ENCODE assay signal across 9 mouse cellular contexts in genomic region chr3:82029229-82029628, GRCm38 (mm10). TPM values are rescaled to one million over a fixed set of nuclear protein-coding genes. Genes with fewer than 3 reads are reported as not detected.
A peak's percentile ranks its signal among the peaks of the same experiment; 100 is the strongest.
DNase-seq lines count a peak whose midpoint lies in the region; ATAC-seq lines count a peak whose summit lies in the region.
"Had no signal": no experiment of that assay in that cellular context is flagged by ENCODE, and none has a peak within 500 bp of the region (broad histone marks: within the 10 kb centered on the region; RNA-seq: fewer than 3 reads in every experiment).

No protein-coding gene starts in this region.

- H3K27ac ChIP-seq in intestine, embryonic 14.5 days (ENCODE audit: low read depth), result no peak overlapping the region
- H3K27ac ChIP-seq: stomach, embryonic 15.5 days had no signal

- ATAC-seq in activated CD4-positive, CD25-positive, alpha-beta regulatory T cell, adult 4 months, result peak; percentile 75
- ATAC-seq in intestine, embryonic 14.5 days (replicated peaks; ENCODE audit: low FRiP score, low TSS enrichment, low read depth), result 0 out of 2 replicates have a peak, but pooled peaks have one; percentile 32

- H3K4me3 ChIP-seq in intestine, embryonic 14.5 days (ENCODE audit: low read depth, low read length), result no peak overlapping the region
- H3K4me3 ChIP-seq: stomach, embryonic 15.5 days had no signal

- H3K4me1 ChIP-seq in intestine, embryonic 14.5 days (replicated peaks; ENCODE audit: control insufficient read depth, insufficient read depth, low read length), result no peaks in the 10 kb centered on the region
- H3K4me1 ChIP-seq: stomach, embryonic 15.5 days had no signal

- no peak overlapping the region for H3K9ac ChIP-seq in intestine, embryonic 14.5 days (ENCODE audit: low read length)
- H3K9ac ChIP-seq: stomach, embryonic 15.5 days had no signal

- peak; percentile 25 to 28 for DNase-seq in spleen, postnatal 36 days (ENCODE audit: low spot score in 2 of 2)
- DNase-seq in spleen, postnatal 4 days (ENCODE audit: low spot score in 2 of 2), result no peak
- peak; percentile 38 for DNase-seq in embryo, embryonic 11.5 days (ENCODE audit: low read depth, low spot score)
- DNase-seq in intestine, embryonic 14.5 days (ENCODE audit: low spot score), result no peak
- peak; percentile 40 for DNase-seq in lung, postnatal 14 days
- peak; percentile 49 for DNase-seq in skeletal muscle tissue, adult 2 months (ENCODE audit: low read depth, low spot score)

- no peaks in the 10 kb centered on the region for H3K27me3 ChIP-seq in intestine, embryonic 14.5 days (replicated peaks; ENCODE audit: control insufficient read depth, insufficient read depth, low read length)
- H3K27me3 ChIP-seq: stomach, embryonic 15.5 days had no signal

- no peak overlapping the region for H3K4me2 ChIP-seq in intestine, embryonic 14.5 days (ENCODE audit: low read length)
- H3K4me2 ChIP-seq: stomach, embryonic 15.5 days had no signal

- H3K36me3 ChIP-seq in intestine, embryonic 14.5 days (ENCODE audit: control insufficient read depth, insufficient read depth, low read length), result peaks cover 29% of the 10 kb centered on the region
- H3K36me3 ChIP-seq: stomach, embryonic 15.5 days had no signal

- WGBS in intestine, embryonic 14.5 days, result 5% methylated on average over 3 of the region's 3 CpGs

- H3K9me3 ChIP-seq in intestine, embryonic 14.5 days (ENCODE audit: control insufficient read depth, low read length), result no peaks in the 10 kb centered on the region
- H3K9me3 ChIP-seq: stomach, embryonic 15.5 days had no signal

RNA-seq across cellular contexts. Expression of gene Gucy1b1, which starts 45.3 kb away (rescaled TPM):
- polyA plus RNA-seq in activated CD4-positive, CD25-positive, alpha-beta regulatory T cell, adult 4 months (2017; shearing (Covaris generic)), result 1 to 10 TPM; 4.7 to 5.2 TPM
- 76.3 and 92.8 TPM in 2 replicates for polyA plus RNA-seq in intestine, embryonic 14.5 days (2014; fragmentation: Nextera tagmentation; extraction: Ambion mirVana)

RNA-seq across cellular contexts. Expression of gene Asic5, which starts 47.1 kb away (rescaled TPM):
- not detected for polyA plus RNA-seq in activated CD4-positive, CD25-positive, alpha-beta regulatory T cell, adult 4 months (2017; shearing (Covaris generic))
- polyA plus RNA-seq in intestine, embryonic 14.5 days (2014; fragmentation: Nextera tagmentation; extraction: Ambion mirVana), result 0.11 TPM in 1 of 2 replicates, not detected in the other
- polyA plus RNA-seq: heart, embryonic 14.5 days; stomach, embryonic 15.5 days had no signal

RNA-seq across cellular contexts. Expression of gene Tdo2, which starts 53.2 kb away (rescaled TPM):
- polyA plus RNA-seq in activated CD4-positive, CD25-positive, alpha-beta regulatory T cell, adult 4 months (2017; shearing (Covaris generic)), result under 1 TPM; 0.18 to 0.87 TPM
- polyA plus RNA-seq in intestine, embryonic 14.5 days (2014; fragmentation: Nextera tagmentation; extraction: Ambion mirVana), result 1.3 and 3.1 TPM in 2 replicates

Comparison
In these comparisons a context has a peak if more than half of its experiments do, and no peak if none do; other contexts are left out.
1. DNase-seq: peak in spleen, postnatal 36 days (2 of 2), embryo, embryonic 11.5 days (single experiment), lung, postnatal 14 days (single experiment) and skeletal muscle tissue, adult 2 months (single experiment); none in spleen, postnatal 4 days (0 of 2) and intestine, embryonic 14.5 days (single experiment).
2. RNA of gene Gucy1b1, which starts 45.3 kb away (polyA plus RNA-seq): 76.3 to 92.8 TPM in intestine, embryonic 14.5 days; 4.7 to 5.2 TPM in activated CD4-positive, CD25-positive, alpha-beta regulatory T cell, adult 4 months; every median in the first group is over 10 times any median in the second.